Mouse (Mus musculus) C2C12 (cell line): ENCODE results near the gene Itga11. TPM values are rescaled to one million over a fixed set of nuclear protein-coding genes. Genes with fewer than 3 reads are reported as not detected.

ENCODE experiments used
- H3K27me3 ChIP-seq: one replicate; pipeline ENCODE4 v1.6.1; 2011; ENCODE audit not compliant: control insufficient read depth, insufficient read depth, insufficient read length
- H3K36me3 ChIP-seq: one replicate; pipeline ENCODE4 v1.6.1; 2011; ENCODE audit not compliant: control insufficient read depth, insufficient read depth
- H3K4me3 ChIP-seq: one replicate; pipeline ENCODE4 v1.5.1; 2011; ENCODE audit warnings: mild to moderate bottlenecking, control low read depth; ENCODE audit not compliant: poor library complexity, insufficient read depth, severe bottlenecking
- H3K79me2 ChIP-seq: one replicate; pipeline ENCODE4 v1.6.1; 2011; ENCODE audit not compliant: control insufficient read depth, insufficient read depth
- H3K79me3 ChIP-seq: one replicate; pipeline ENCODE4 v1.6.1; 2011; ENCODE audit warnings: low read depth, control low read depth
- H3ac ChIP-seq: one replicate; pipeline ENCODE3; 2011; ENCODE audit warnings: low read depth; ENCODE audit not compliant: control insufficient read depth, insufficient read length
- CEBPB ChIP-seq: IDR thresholded peaks from one replicate; pipeline ENCODE4 v1.6.1; 2011; ENCODE audit warnings: low read depth, mild to moderate bottlenecking, control low read depth, moderate library complexity
- CTCF ChIP-seq: IDR thresholded peaks from one replicate; pipeline ENCODE4 v1.5.1; 2011; ENCODE audit not compliant: control insufficient read depth, insufficient read depth, insufficient read length
- FOSL1 ChIP-seq: IDR thresholded peaks from one replicate; pipeline ENCODE4 v1.8.0; 2011; ENCODE audit warnings: mild to moderate bottlenecking, low read length; ENCODE audit not compliant: poor library complexity, insufficient read depth, severe bottlenecking
- MAX ChIP-seq: IDR thresholded peaks from one replicate; pipeline ENCODE4 v1.6.1; 2011; ENCODE audit warnings: mild to moderate bottlenecking, control low read depth
- MYOD1 ChIP-seq: IDR thresholded peaks from one replicate; pipeline ENCODE4 v1.6.1; 2011; ENCODE audit warnings: low read depth; ENCODE audit not compliant: control insufficient read depth, insufficient read length
- MYOG ChIP-seq: IDR thresholded peaks from one replicate; pipeline ENCODE4 v1.6.1; 2011; ENCODE audit not compliant: control insufficient read depth, insufficient read length; ENCODE audit errors: extremely low read depth
- USF1 ChIP-seq: IDR thresholded peaks from one replicate; pipeline ENCODE4 v1.6.1; 2011; ENCODE audit warnings: low read depth, mild to moderate bottlenecking, control low read depth, moderate library complexity
- polyA plus RNA-seq: library from polyadenylated mRNA; unstranded; fragments of >200 nt; fragmentation: generic; extraction: Trizol; gene quantifications from one replicate; pipeline ENCODE4 v1.2.1, GENCODE M21; 2012; ENCODE audit warnings: missing spikeins

Itga11 gene
- polyA plus RNA-seq, 1 experiment, result 0.14 TPM

GRCm38 (mm10) chr9:62749666-62750065 is 72.0 kb downstream of the Itga11 start:
- no peaks in the 10 kb centered on the region for H3K79me2 ChIP-seq
- no peak overlapping the region for H3K4me3 ChIP-seq
- no peak overlapping the region for H3ac ChIP-seq
- H3K27me3 ChIP-seq, result no peaks in the 10 kb centered on the region
- no peaks in the 10 kb centered on the region for H3K79me3 ChIP-seq
- H3K36me3 ChIP-seq, result no peaks in the 10 kb centered on the region
- no peak for TF ChIP-seq FOSL1
- no peak for TF ChIP-seq MAX
- no peak for TF ChIP-seq CTCF
- TF ChIP-seq CEBPB, result no peak
- no peak for TF ChIP-seq MYOG
- no peak for TF ChIP-seq USF1
- no peak for TF ChIP-seq MYOD1

GRCm38 (mm10) chr9:62750381-62750780 is 72.8 kb downstream of the Itga11 start:
- no peaks in the 10 kb centered on the region for H3K36me3 ChIP-seq
- H3ac ChIP-seq, result no peak overlapping the region
- no peaks in the 10 kb centered on the region for H3K79me3 ChIP-seq
- no peaks in the 10 kb centered on the region for H3K79me2 ChIP-seq
- no peak overlapping the region for H3K4me3 ChIP-seq
- TF ChIP-seq MYOD1 (no peak), CEBPB (no peak), FOSL1 (no peak), MAX (no peak), MYOG (no peak), CTCF (no peak), USF1 (no peak)
- H3K27me3 ChIP-seq, result no peaks in the 10 kb centered on the region

GRCm38 (mm10) chr9:62758288-62758687 is 80.7 kb downstream of the Itga11 start:
- TF ChIP-seq MYOG (no peak), MAX (no peak), MYOD1 (no peak), FOSL1 (no peak), USF1 (no peak), CTCF (no peak), CEBPB (no peak)
- H3K36me3 ChIP-seq, result no peaks in the 10 kb centered on the region
- H3K79me3 ChIP-seq, result no peaks in the 10 kb centered on the region
- no peaks in the 10 kb centered on the region for H3K79me2 ChIP-seq
- no peaks in the 10 kb centered on the region for H3K27me3 ChIP-seq
- no peak overlapping the region for H3ac ChIP-seq
- no peak overlapping the region for H3K4me3 ChIP-seq

GRCm38 (mm10) chr9:62759601-62760000 is 82.0 kb downstream of the Itga11 start:
- H3ac ChIP-seq, result no peak overlapping the region
- no peaks in the 10 kb centered on the region for H3K79me3 ChIP-seq
- no peak overlapping the region for H3K4me3 ChIP-seq
- TF ChIP-seq USF1 (no peak), MYOG (no peak), MYOD1 (no peak), CEBPB (no peak), MAX (no peak), FOSL1 (no peak), CTCF (no peak)
- no peaks in the 10 kb centered on the region for H3K36me3 ChIP-seq
- no peaks in the 10 kb centered on the region for H3K27me3 ChIP-seq
- no peaks in the 10 kb centered on the region for H3K79me2 ChIP-seq

- no peaks in the 10 kb centered on the region for H3K27me3 ChIP-seq
- H3K79me3 ChIP-seq, result no peaks in the 10 kb centered on the region
- no peak overlapping the region for H3ac ChIP-seq
- no peak overlapping the region for H3K4me3 ChIP-seq
- no peaks in the 10 kb centered on the region for H3K36me3 ChIP-seq
- TF ChIP-seq CEBPB (no peak), USF1 (no peak), CTCF (no peak), MAX (no peak), MYOD1 (no peak), MYOG (no peak), FOSL1 (no peak)
- no peaks in the 10 kb centered on the region for H3K79me2 ChIP-seq
These were observed 85.9 kb downstream of the Itga11 start for GRCm38 (mm10) chr9:62763478-62763877.

GRCm38 (mm10) chr9:62765346-62765745 is 87.7 kb downstream of the Itga11 start:
- H3K27me3 ChIP-seq, result no peaks in the 10 kb centered on the region
- no peak overlapping the region for H3ac ChIP-seq
- no peak overlapping the region for H3K4me3 ChIP-seq
- H3K79me2 ChIP-seq, result no peaks in the 10 kb centered on the region
- TF ChIP-seq FOSL1, result no peak
- TF ChIP-seq MYOG, result no peak
- TF ChIP-seq CEBPB, result no peak
- TF ChIP-seq CTCF, result no peak
- no peak for TF ChIP-seq USF1
- no peak for TF ChIP-seq MAX
- no peak for TF ChIP-seq MYOD1
- no peaks in the 10 kb centered on the region for H3K79me3 ChIP-seq
- no peaks in the 10 kb centered on the region for H3K36me3 ChIP-seq
